Mouse (Mus musculus): ENCODE measurements around the gene Hist1h2bh.
A peak's percentile ranks its signal among the peaks of the same experiment; 100 is the strongest.

Hist1h2bh gene

GRCm38 (mm10) chr13:23529480-23530165, 13.6 kb downstream of the Hist1h2bh start:
- DNase-seq = no peak

DNA sequence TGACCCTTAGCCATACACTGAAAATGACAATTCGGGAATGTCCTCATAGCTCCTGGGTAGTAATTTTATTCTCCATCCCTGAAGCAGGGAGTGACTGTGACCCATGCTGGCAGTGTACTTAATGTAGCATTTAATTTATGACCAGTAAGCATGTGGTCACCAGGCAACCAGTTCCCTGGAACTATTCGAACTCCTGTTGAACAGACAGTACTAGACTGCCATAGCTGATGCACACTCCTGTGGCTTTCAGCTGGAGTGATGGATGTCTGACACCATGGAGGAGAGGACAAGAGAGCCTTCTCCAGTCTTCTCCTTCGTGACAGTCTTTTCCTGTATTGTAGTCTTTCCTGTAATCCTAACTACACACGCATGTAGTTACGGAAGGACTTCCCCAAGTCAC, 14.2 kb downstream of the Hist1h2bh start:
- DNase-seq = no peak

DNA sequence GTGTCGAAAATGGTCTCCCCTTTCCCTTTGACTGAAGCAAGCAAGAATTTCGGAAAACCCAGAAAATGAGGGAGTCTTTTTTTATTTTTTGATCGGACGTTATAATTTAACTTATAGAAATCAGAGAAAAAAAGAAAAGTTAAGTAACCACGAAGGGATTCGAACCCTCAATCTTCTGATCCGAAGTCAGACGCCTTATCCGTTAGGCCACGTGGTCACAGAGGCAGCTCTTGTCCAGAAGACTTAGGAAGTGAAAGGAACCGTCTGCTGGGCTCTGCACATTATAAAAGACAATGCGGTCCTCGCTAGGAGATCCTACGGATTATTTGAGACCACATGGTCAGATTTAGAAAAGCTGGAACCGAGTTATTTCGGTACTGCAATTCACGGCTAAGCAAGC, 16.9 kb downstream of the Hist1h2bh start:
- DNase-seq = peak; percentile 79 to 82

DNA sequence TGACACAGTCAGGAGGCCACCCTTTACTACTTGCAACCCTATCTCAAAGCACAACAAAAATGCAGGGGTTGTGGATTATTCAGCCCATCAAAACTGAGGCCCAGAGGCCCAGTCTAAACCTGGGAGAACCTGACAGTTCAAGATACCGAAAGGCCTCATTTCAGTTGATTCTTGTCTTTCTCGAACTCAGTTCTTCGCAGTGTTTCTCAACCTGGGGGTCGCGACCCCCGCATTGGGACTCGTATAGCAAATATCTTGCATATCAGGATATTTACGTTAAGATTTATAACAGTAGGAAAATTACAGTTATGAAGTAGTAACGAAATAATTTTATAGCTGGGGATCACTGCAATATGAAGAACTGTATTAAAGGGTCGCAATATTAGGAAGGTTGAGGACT, 17.3 kb downstream of the Hist1h2bh start:
- DNase-seq = no peak

- DNase-seq = peak; percentile 70 to 73
These were observed 18.5 kb downstream of the Hist1h2bh start for GRCm38 (mm10) chr13:23524654-23525053.

DNA sequence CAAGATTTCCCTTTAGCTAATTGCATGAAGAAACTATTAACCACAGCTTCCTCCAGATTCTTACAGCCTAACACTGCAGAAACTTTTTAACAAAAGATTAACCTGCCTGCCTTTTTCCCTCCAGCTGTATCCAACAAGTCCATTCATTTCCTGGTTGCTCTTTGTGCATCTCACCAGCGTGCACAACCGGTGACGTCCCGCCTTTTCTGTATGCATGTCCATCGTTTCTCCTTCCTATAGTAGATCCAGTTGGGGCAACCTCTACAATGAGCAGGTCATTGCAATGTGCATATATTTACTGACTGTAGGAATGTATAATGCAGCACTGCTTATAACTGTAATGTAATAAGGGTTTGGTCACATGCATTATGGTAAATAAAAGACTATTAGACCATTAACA, 19.2 kb downstream of the Hist1h2bh start:
- DNase-seq = no peak

DNA sequence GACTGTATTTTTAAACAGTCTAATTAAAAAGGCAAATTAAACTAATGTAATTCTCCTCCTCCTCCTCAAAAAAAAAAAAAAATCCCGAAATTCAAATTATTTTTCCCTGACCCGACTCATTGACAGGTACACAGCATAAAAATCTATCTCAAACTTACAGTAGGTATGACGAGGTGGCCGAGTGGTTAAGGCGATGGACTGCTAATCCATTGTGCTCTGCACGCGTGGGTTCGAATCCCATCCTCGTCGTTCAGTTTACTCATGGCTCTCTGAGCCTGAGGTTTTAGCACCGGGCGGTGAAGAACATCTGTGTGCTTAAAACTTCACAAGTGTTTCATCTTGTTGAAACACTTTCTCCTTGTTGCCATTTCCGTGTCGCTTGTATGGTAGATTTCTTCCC, 21.5 kb downstream of the Hist1h2bh start:
- DNase-seq = peak; percentile 90 to 94

DNA sequence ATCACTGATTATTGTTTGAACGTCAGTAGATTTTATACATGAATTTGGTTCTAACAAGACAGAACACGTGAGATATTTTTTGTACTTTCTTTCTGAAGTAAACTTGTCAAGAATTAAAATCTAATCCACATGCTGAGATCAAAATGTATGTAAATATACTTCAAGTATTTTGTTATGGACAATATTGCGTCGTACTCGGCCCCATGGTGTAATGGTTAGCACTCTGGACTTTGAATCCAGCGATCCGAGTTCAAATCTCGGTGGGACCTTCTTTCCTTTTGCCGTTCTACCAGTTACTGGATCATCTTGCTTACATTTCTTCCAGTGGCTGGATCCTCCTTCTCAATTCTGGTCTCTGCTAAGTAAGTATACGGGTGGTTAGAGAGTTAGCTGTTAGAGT, 23.8 kb downstream of the Hist1h2bh start:
- peak; percentile 69 to 78 for DNase-seq

GRCm38 (mm10) chr13:23518885-23519284, 24.3 kb downstream of the Hist1h2bh start:
- peak; percentile 80 to 84 for DNase-seq

DNA sequence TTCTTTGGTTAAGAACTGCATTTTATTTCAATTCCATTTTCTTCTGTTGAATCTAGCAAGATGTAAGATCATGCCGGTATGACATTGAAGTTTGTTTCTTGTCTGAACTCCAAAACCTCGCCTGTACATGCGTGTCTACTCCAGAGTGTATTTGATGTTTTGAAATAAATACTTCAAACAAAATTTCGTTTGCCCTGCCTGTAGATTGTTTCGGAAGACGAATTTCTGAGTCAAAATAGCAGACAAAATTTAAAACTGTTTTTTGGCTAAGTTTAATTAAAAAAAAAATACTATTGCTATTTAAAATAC, 24.9 kb downstream of the Hist1h2bh start:
- DNase-seq = no peak

DNA sequence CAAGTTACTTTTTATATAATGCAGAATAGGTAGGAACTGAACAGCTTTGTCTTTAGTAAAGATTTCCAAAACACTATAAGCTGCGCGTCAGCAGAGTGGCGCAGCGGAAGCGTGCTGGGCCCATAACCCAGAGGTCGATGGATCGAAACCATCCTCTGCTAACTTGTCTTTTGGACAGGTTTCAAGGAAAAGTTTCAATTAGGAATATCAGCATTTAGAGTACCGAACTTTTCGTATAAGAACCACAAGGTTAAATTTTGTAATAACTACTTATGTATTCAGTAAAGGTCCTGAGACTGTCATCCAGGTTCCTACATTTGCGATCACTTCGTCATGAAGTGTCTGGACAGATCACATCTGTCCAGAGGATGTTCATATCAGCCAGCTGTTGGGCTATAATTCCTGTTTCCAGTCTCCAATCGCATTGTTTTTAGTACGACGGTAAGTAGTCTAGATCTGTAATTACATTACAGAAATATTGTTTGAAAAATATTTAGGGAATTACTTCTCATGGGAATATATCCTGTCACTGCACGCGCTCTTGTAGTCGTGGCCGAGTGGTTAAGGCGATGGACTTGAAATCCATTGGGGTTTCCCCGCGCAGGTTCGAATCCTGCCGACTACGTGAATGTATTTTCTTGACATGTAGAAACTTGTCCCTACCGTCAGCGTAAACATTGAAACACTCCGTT, 25.4 kb downstream of the Hist1h2bh start:
- peak; percentile 90 to 95 for DNase-seq

DNA sequence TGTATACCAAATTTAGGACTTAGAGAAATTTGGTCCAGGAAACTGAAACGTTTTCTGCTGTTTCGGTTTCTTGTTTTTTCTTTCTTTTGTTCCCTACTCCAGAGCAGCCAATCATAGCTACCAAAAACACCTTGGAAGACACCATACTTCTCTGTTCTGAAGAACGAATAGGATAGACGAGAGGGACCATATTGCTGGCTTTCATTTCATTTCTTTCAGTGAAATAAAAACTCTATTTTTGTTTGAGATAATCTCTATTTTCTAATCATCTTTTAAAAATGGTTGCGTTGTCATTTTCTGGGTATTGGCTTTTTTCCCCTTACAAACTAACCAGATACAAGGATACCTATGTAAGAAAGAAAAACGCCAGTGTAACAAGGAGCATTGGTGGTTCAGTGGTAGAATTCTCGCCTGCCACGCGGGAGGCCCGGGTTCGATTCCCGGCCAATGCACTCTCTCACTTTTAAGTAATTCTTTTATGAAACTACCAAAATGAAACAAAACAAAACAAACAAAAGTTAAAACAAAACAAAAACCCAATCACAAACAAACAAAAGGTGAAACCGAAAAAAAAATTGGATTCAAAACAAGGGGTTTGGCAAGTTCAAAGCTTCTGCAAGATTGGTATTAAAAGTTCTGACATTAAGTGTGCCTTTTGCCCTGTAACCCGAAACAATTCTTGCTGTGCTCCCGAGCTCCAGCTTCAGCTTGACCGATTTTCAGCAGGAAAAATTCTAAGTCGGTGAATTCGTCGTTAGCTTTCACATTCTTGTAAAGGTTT, 26.2 kb downstream of the Hist1h2bh start:
- DNase-seq = peak; percentile 78 to 84

GRCm38 (mm10) chr13:23515826-23516620, 27.2 kb downstream of the Hist1h2bh start:
- no peak for DNase-seq

DNA sequence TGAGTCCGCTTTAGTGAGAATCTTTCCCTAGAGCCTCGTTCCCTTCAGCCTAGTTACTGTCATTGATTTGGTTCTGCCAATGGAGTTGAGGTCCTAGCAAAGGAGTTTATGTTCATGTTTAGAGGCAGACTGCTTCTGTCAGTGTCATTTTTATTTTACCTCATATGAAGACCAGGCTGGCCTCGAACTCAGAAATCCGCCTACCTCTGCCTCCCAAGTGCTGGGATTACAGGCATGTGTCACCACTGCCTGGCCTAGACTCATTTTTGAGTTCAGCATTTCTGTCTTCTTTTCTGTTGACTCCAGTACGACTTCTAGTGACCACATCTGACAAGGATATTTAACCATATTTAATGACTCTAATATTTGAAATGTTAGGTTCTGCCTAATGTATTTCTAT, 27.9 kb downstream of the Hist1h2bh start:
- no peak for DNase-seq

DNA sequence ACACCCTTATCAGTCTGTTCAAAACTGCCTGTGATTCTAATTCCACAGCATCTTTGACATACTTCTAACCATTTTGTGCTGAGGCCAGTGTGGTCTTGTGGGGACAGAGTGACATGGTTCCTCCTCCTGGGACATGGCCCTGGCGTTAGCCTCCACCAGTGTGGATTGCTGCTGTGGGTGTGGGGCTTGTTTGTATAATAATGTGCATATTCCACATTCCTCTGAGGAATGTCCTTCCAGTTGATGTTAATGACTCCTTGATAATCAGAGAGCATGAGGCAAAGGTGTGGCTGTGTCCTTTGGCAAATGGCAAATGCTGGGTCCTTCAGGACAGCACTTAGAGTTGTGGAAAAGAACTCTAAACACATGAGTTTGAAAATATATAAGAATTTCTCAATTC, 29.7 kb downstream of the Hist1h2bh start:
- no peak for DNase-seq

DNA sequence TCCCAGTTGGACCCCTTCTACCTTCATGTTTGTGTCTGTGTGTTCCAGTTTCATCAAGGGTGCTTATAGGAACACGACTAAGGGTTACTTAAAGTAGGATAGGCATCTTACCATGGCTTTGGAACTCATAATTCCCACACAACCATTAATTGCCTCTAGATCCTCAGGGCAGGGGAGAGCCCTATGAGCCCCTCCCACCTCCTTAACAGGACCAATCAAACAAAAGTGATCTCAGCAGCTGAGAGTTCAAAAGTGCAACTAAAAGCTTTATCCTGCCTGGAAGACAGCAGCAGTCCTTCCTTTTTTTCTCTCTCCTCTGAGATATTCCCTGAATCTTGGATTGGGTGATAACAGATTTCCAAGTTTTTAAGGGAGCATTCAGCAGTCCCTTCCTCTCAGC, 33.1 kb downstream of the Hist1h2bh start:
- no peak for DNase-seq

DNA sequence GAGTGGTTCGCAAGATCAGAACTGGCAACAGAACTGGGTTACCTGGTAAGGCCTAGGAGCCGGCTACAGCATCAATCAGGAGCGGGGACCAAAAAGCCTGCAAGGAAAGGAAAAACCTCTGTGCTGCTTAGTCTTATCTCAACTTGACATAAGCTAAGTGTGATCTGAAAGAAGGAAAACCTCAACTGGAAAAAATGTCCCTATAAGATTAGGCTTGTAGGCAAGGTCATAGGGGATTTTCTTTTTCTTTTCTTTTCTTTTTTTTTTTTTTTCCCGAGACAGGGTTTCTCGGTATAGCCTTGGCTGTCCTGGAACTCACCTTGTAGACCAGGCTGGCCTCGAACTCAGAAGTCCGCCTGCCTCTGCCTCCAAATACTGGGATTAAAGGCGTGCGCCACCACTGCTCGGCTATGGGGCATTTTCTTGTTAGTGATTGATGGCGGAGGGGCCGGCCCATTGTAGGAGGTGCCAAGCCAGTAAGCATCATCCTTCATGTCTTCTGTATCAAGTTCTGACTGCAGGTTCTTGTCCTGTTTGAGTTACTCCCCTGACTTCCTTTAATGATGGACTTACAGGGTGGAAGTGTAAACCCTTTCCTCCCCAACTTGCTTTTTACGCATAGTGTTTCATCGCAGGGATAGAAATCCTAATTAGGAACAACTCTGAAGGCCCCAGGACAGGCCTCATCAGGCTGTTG, 36.2 kb downstream of the Hist1h2bh start:
- no peak for DNase-seq

GRCm38 (mm10) chr13:23506351-23506750, 36.8 kb downstream of the Hist1h2bh start:
- DNase-seq = peak; percentile 41 to 57

- no peak for DNase-seq
These were observed 37.4 kb downstream of the Hist1h2bh start for GRCm38 (mm10) chr13:23505662-23506345.

- DNase-seq = peak; percentile 59 to 71
These were observed 39.4 kb downstream of the Hist1h2bh start for GRCm38 (mm10) chr13:23503797-23504196.

GRCm38 (mm10) chr13:23502916-23503315, 40.3 kb downstream of the Hist1h2bh start:
- DNase-seq = no peak

GRCm38 (mm10) chr13:23502031-23502567, 41.1 kb downstream of the Hist1h2bh start:
- no peak for DNase-seq

Measured in thymus, postnatal 36 days (tissue).